Mouse (Mus musculus) forebrain, embryonic 16.5 days (tissue): Measurements from ENCODE around the gene Foxp1. TPM values are rescaled to one million over a fixed set of nuclear protein-coding genes. Genes with fewer than 3 reads are reported as not detected.

ENCODE experiments used
- ATAC-seq: fragments of 200-750 bp; cut with Nextera tagmentation; 2 replicates; pipeline ENCODE4 v1.8.0; 2017; ENCODE audit warnings: mild to moderate bottlenecking, moderate library complexity
- H3K27ac ChIP-seq: fragments of 300-500 bp; sonication (generic); 2 replicates; pipeline ENCODE4 v1.5.1; 2014; ENCODE audit warnings: low read length, control low read depth
- H3K27me3 ChIP-seq: fragments of 300-500 bp; sonication (generic); replicated peaks from 2 replicates; pipeline ENCODE4 v1.6.1; 2014; ENCODE audit warnings: low read length; ENCODE audit not compliant: control insufficient read depth, insufficient read depth
- H3K36me3 ChIP-seq: fragments of 300-500 bp; sonication (generic); 2 replicates; pipeline ENCODE4 v1.6.1; 2014; ENCODE audit not compliant: control insufficient read depth, insufficient read depth
- H3K4me1 ChIP-seq: fragments of 300-500 bp; sonication (generic); replicated peaks from 2 replicates; pipeline ENCODE4 v1.6.1; 2014; ENCODE audit warnings: low read length; ENCODE audit not compliant: control insufficient read depth, insufficient read depth
- H3K4me2 ChIP-seq: fragments of 300-500 bp; sonication (generic); 2 replicates; pipeline ENCODE4 v1.6.1; 2014; ENCODE audit warnings: mild to moderate bottlenecking, low read length, control low read depth
- H3K4me3 ChIP-seq: fragments of 300-500 bp; sonication (generic); replicated peaks from 2 replicates; pipeline ENCODE4 v1.5.1; 2014; ENCODE audit warnings: mild to moderate bottlenecking, low read length, control low read depth
- H3K9ac ChIP-seq: fragments of 300-500 bp; sonication (generic); replicated peaks from 2 replicates; pipeline ENCODE4 v1.6.1; 2014; ENCODE audit warnings: low read depth, low read length, control low read depth
- H3K9me3 ChIP-seq: fragments of 300-500 bp; sonication (generic); 2 replicates; pipeline ENCODE4 v1.6.1; 2016; ENCODE audit warnings: low read length; ENCODE audit not compliant: control insufficient read depth
- WGBS: fragments of 180-500 bp; shearing (Covaris S2); extraction: QIAGEN DNeasy Blood & Tissue Kit; methylation state at CpG from one replicate; pipeline ENCODE4 v1.1.7; 2014; 5-methylcytosine and 5-hydroxymethylcytosine counted together
- polyA plus RNA-seq: library from polyadenylated mRNA; unstranded; fragments of >200 nt; fragmentation: Nextera tagmentation; extraction: Ambion mirVana; gene quantifications from 2 replicates; pipeline ENCODE4 v1.2.1, GENCODE M21; 2015

Gene Foxp1
- polyA plus RNA-seq, 1 experiment from 2014 or later = 123 TPM

DNA sequence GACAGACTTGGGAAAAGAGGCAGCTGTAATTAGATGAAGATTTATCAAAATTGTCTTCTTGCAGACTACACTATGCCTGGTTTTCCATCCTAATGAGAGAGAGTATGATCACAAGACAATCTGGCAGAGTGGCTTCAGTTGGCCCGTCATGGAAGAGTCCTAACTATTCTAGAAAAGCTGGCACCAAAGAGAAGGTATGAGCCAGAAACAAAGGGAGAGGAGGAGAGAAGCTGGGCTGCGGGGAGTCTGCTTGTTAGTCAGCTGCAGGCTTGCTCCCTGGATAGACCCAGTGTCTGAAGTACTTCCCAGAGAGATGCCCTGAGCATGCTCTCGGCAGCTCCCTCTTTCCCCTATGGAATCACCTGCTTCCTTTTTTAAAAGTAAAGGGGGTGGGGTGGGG is 586.1 kb downstream of the Foxp1 start:
- H3K9me3 ChIP-seq = no peaks in the 10 kb centered on the region
- H3K27me3 ChIP-seq = no peaks in the 10 kb centered on the region
- no peak overlapping the region for H3K4me3 ChIP-seq
- H3K36me3 ChIP-seq = 0 out of 2 replicates have a peak, but pooled peaks cover 2% of the 10 kb centered on the region
- no peak overlapping the region for H3K4me2 ChIP-seq
- H3K4me1 ChIP-seq = peaks cover 5% of the 10 kb centered on the region; the same call in 1 of the 2 replicates
- peak; percentile 52; the same call in 1 of the 2 replicates for ATAC-seq
- H3K9ac ChIP-seq = no peak overlapping the region
- 34% methylated on average over 3 of the region's 3 CpGs for WGBS
- 0 out of 2 replicates have a peak overlapping the region, but pooled peaks have one; percentile 5 for H3K27ac ChIP-seq

DNA sequence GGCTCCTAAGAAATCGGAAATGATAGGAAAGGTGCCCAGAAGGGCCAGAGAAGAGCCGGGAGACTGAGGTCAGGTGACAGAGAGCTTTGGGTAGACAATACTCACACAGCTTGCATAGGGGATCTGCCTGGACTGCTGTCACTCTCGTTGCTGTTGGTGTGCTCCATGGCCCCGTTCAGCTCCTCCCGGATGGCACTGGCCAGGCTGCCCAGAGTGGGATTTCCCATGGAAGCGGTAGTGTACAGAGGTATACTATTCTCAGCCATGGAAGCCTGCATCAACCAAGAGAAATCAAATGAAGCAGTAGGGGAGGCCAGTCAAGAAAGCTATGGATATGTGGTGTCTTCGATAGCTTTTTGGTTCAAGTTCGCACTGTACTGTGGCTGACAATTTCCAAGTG is 587.4 kb downstream of the Foxp1 start:
- ATAC-seq = no peak
- no peaks in the 10 kb centered on the region for H3K27me3 ChIP-seq
- H3K4me3 ChIP-seq = no peak overlapping the region
- H3K9ac ChIP-seq = no peak overlapping the region
- H3K27ac ChIP-seq = no peak overlapping the region
- 0 out of 2 replicates have a peak, but pooled peaks cover 2% of the 10 kb centered on the region for H3K36me3 ChIP-seq
- H3K4me2 ChIP-seq = no peak overlapping the region
- H3K9me3 ChIP-seq = no peaks in the 10 kb centered on the region
- H3K4me1 ChIP-seq = peaks cover 16% of the 10 kb centered on the region
- 96% methylated on average over 8 of the region's 8 CpGs for WGBS

DNA sequence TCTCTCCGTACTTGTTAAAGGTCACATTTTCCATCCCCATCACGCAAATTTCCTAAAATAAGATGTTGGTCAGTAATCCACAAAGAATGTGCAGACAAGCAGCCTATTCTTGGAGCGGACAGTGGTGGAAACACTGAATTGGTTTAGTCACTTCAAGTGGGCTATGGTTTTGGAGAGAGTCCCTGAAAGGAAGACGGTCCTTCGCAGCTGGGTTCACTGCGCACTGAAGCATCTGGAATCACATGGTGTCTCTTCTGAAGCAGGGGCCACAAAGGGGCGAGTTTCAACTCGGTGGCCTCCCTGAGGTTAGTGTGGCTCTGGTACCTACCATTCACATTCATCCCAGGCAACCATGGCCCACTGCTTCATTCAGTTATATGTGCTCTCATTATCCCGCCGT is 588.1 kb downstream of the Foxp1 start:
- WGBS = 90% methylated on average over 10 of the region's 10 CpGs
- H3K4me1 ChIP-seq = peaks cover 16% of the 10 kb centered on the region
- 0 out of 2 replicates have a peak, but pooled peaks cover 2% of the 10 kb centered on the region for H3K36me3 ChIP-seq
- H3K27ac ChIP-seq = no peak overlapping the region
- no peak overlapping the region for H3K9ac ChIP-seq
- no peak for ATAC-seq
- H3K27me3 ChIP-seq = no peaks in the 10 kb centered on the region
- H3K9me3 ChIP-seq = no peaks in the 10 kb centered on the region
- H3K4me3 ChIP-seq = no peak overlapping the region
- no peak overlapping the region for H3K4me2 ChIP-seq

DNA sequence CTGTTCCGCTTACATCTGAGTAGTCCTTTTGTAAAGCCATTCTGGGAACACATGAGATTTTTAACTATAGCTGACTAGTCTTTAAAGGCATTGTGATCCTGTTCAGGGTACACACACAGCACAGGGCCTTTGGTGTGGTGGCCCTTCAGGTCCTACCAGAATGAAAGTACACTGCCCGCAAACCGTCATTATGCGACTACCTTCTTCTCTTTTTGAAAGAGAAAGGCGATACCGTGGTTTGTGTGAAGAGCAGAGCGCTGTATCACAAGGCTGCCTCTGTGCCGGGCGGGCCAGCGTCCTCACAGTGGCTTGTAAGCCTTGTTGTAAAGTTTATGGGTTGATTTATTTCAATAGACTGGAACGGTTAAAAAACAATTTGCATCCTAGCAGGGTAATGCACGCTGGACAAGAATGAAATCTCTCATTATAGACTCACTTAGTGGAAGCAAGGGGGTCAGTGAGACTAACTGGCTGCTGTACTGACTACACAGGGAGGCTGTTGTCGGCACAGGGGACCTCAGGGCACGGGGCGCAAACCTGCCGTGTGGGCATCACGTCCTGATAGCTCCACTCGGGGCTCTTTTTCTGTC is 589.3 kb downstream of the Foxp1 start:
- H3K9ac ChIP-seq = no peak overlapping the region
- ATAC-seq = no peak

DNA sequence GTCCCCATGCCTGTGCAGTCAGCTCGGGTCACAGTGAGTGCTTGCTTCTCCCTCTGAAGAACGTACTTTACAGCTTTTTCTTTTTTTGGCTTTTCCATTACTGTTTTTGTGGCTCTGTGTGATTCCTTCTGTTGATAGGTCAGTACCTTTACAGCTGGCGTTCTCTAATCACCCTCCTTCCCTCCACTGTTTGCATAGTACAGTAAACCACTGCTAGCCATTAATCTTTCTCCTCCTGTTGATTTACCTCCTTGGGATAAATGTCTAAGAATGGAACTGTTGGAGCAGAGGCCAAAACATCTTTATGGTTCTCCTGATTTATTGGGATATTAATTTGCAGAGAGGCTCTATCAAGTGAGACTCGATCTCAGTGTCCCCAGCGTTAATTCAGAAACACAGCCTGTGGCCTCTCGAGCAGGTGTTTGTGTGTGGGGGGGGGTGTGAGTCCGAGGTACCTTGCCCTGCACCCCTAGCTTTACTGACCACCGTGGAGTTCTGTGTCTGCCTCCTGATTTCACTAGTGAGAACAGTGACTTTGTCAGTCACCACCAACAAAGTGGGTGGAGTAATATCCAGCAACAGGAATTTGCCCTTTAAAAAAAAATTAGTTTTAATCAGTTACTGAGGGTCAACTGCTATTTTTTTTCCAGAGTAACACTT is 590.5 kb downstream of the Foxp1 start:
- H3K9me3 ChIP-seq = no peaks in the 10 kb centered on the region
- peaks cover 24% of the 10 kb centered on the region for H3K4me1 ChIP-seq
- H3K36me3 ChIP-seq = no peaks in the 10 kb centered on the region
- H3K4me2 ChIP-seq = no peak overlapping the region
- no peaks in the 10 kb centered on the region for H3K27me3 ChIP-seq
- no peak for ATAC-seq
- WGBS = 88% methylated on average over 8 of the region's 8 CpGs
- H3K9ac ChIP-seq = no peak overlapping the region
- no peak overlapping the region for H3K4me3 ChIP-seq
- H3K27ac ChIP-seq = no peak overlapping the region

More for the DNA sequence above, 589.3 kb downstream of the Foxp1 start:
- no peak overlapping the region for H3K4me3 ChIP-seq
- no peaks in the 10 kb centered on the region for H3K27me3 ChIP-seq
- 57% methylated on average over 18 of the region's 18 CpGs for WGBS
- H3K4me2 ChIP-seq = no peak overlapping the region
- no peaks in the 10 kb centered on the region for H3K9me3 ChIP-seq
- H3K27ac ChIP-seq = no peak overlapping the region
- H3K4me1 ChIP-seq = peaks cover 22% of the 10 kb centered on the region
- H3K36me3 ChIP-seq = 0 out of 2 replicates have a peak, but pooled peaks cover 2% of the 10 kb centered on the region

DNA sequence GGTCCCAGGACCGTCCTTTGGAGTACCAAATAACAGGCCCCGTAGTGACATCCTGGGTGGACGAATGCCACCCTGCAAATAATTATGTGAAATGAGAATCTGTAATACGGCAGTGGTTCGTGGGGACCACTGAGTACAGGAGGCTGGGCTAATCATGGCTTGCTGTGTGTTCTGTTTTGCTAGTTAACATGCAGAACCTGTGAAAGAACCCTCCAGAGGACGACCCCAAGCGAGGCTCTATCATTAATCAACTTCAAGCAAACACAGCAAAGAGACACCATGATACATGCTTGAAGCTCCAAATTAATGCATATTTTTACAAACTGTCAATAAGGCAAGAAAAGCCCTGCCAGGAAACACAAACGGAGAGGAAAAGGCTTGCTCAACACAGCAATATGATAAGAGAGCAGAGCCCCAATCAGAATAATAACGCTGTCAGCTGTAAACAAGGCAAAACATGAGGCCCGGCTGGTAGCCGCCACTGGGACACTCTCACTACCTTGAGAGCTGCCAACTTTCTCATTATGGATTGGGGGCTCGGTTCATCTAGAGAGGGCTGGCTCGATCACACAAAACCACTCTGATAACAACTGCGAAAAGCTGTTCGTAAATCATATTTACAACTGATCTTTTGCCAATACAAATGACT is 591.7 kb downstream of the Foxp1 start:
- Histone ChIP-seq H3K4me3 (no peak overlapping the region), H3K4me1 (peaks cover 18% of the 10 kb centered on the region), H3K9ac (no peak overlapping the region), H3K9me3 (no peaks in the 10 kb centered on the region), H3K27ac (no peak overlapping the region), H3K27me3 (no peaks in the 10 kb centered on the region), H3K4me2 (no peak overlapping the region), H3K36me3 (no peaks in the 10 kb centered on the region)
- WGBS = 37% methylated on average over 15 of the region's 15 CpGs
- peak; percentile 56; the same call in 1 of the 2 replicates for ATAC-seq

DNA sequence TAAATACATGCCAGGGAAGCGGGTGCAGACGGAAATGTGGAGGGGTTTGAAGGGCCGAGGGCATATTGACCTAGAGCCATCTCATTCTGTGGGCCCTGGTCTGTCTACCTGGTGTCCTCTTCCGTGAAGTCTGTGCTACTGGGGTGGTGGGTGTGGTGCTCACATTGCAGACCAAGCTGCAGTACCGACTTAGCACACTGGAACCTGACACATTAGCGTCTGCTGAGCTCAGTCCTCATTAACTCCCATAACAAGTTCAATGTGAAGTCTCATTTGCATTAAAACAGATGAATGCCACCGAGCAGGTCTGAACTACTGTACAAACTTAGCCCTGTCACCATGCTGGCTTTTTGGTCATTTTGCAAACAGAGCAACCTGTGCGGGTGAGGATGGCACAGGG is 594.2 kb downstream of the Foxp1 start:
- H3K27ac ChIP-seq = no peak overlapping the region
- no peak overlapping the region for H3K9ac ChIP-seq
- ATAC-seq = peak; percentile 66
- H3K4me1 ChIP-seq = peaks cover 18% of the 10 kb centered on the region
- WGBS = 20% methylated on average over 8 of the region's 8 CpGs
- no peaks in the 10 kb centered on the region for H3K27me3 ChIP-seq
- H3K36me3 ChIP-seq = no peaks in the 10 kb centered on the region
- no peak overlapping the region for H3K4me3 ChIP-seq
- H3K9me3 ChIP-seq = no peaks in the 10 kb centered on the region
- peak overlapping the region; percentile 22 for H3K4me2 ChIP-seq

DNA sequence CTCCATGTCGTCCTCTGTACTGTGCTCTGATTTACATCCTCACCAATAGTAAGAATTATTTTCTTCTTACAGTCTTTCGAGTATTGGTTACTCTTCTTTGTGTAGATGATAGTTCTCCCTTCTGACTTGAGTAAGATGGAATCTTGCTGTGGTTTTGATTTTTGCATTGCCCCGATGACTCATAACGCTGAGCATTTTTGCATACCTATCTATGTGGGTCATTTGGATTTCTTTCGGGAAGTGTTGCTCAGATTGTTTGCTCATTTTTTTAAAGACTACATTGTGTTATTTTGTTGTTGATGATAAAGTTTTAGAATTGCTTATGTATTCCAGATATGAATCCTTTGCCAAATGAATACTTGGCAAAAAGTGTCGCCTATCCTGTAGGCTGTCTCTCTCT is 621.3 kb downstream of the Foxp1 start:
- Histone ChIP-seq H3K4me1 (no peaks in the 10 kb centered on the region), H3K36me3 (no peaks in the 10 kb centered on the region), H3K27ac (no peak overlapping the region), H3K4me3 (no peak overlapping the region), H3K9ac (no peak overlapping the region), H3K9me3 (no peaks in the 10 kb centered on the region), H3K4me2 (no peak overlapping the region), H3K27me3 (no peaks in the 10 kb centered on the region)
- ATAC-seq = no peak
- 91% methylated on average over 6 of the region's 6 CpGs for WGBS

DNA sequence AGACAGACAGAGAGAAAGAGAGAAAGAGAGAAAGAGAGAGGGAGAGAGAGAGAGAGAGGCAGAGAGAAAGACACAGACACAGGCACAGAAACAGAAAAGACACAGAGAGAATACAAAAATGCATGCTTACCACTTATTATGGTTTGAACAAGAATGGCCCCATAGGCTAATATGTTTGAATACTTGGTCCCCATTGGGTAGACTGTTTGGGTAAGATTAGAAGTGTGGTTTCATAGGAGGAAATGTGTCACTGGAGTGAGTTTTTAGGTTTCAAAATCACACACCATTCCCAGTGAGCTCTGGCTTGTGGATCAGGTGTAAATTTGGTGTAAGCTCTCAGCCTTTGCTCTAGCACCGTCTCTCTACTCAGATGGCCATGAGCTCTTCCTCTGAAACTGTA is 644.3 kb downstream of the Foxp1 start:
- Histone ChIP-seq H3K4me3 (no peak overlapping the region), H3K9me3 (no peaks in the 10 kb centered on the region), H3K4me2 (no peak overlapping the region), H3K4me1 (no peaks in the 10 kb centered on the region), H3K36me3 (no peaks in the 10 kb centered on the region), H3K27me3 (no peaks in the 10 kb centered on the region), H3K9ac (no peak overlapping the region), H3K27ac (no peak overlapping the region)
- ATAC-seq = no peak
- WGBS = 60% methylated on average over 1 of the region's 1 CpGs
